Comparison of ENCODE assay signal across 22 mouse cellular contexts in the genomic region with DNA sequence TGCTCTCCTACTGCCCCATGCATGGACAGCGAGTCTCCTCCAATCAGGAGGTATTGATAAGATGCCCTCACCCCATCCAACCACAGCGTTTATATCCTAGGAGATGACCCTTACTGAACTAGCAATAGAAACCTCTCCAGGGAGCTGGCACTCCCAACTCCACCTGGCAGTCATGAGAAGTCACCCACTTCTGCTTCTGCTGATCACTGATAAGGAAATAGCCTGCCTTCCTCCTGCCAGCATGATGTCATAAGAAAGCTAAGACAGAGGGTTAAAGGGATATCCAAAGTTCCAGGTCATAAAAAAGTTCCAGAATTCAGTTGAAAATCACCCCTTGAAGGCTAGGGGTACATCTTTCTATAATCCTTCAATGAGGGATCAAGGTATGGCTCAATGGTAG. TPM values are rescaled to one million over a fixed set of nuclear protein-coding genes. Genes with fewer than 3 reads are reported as not detected.
A peak's percentile ranks its signal among the peaks of the same experiment; 100 is the strongest.
DNase-seq lines count a peak whose midpoint lies in the region; ATAC-seq and TF ChIP-seq lines count a peak whose summit lies in the region.
"Had no signal": no experiment of that assay in that cellular context is flagged by ENCODE, and none has a peak within 500 bp of the region (broad histone marks: within the 10 kb centered on the region; RNA-seq: fewer than 3 reads in every experiment).

No protein-coding gene starts in this region.

- H3K4me1 ChIP-seq in intestine, embryonic 16.5 days (ENCODE audit: control insufficient read depth, insufficient read depth, low read length), result peaks cover 6% of the 10 kb centered on the region
- H3K4me1 ChIP-seq in liver, embryonic 16.5 days (ENCODE audit: control insufficient read depth, low read depth, low read length), result peaks cover 35% of the 10 kb centered on the region
- H3K4me1 ChIP-seq in hindbrain, embryonic 10.5 days (replicated peaks), result no peaks in the 10 kb centered on the region
- H3K4me1 ChIP-seq: hindbrain, embryonic 15.5 days had no signal

- no peak overlapping the region for H3K4me2 ChIP-seq in intestine, embryonic 16.5 days (ENCODE audit: low read depth, low read length)
- peak overlapping the region; percentile 32; the same call in 1 of the 2 replicates for H3K4me2 ChIP-seq in liver, embryonic 16.5 days (ENCODE audit: low read depth, low read length)
- H3K4me2 ChIP-seq: hindbrain, embryonic 15.5 days had no signal

- peak; percentile 19; the same call in 1 of the 2 replicates for ATAC-seq in intestine, embryonic 16.5 days
- peak; percentile 77 for ATAC-seq in liver, embryonic 16.5 days (ENCODE audit: low read depth)
- ATAC-seq: CD4-positive, CD25-positive, alpha-beta regulatory T cell, adult 4 months; forebrain, embryonic 16.5 days; lung, postnatal 0 days had no signal

- no peak overlapping the region for H3K27ac ChIP-seq in intestine, embryonic 16.5 days (ENCODE audit: low read length)
- peak overlapping the region; percentile 59 for H3K27ac ChIP-seq in liver, embryonic 16.5 days (ENCODE audit: low read length)
- H3K27ac ChIP-seq in layer of hippocampus, adult 2 months, result no peak overlapping the region
- no peak overlapping the region for H3K27ac ChIP-seq in hindbrain, embryonic 10.5 days
- H3K27ac ChIP-seq: hindbrain, embryonic 15.5 days had no signal

- 81% methylated on average over 2 of the region's 2 CpGs for WGBS in intestine, embryonic 16.5 days
- WGBS in liver, embryonic 16.5 days (ENCODE audit: insufficient replicate concordance), result 21% methylated on average over 2 of the region's 2 CpGs
- WGBS in hindbrain, embryonic 10.5 days, result 88% methylated on average over 2 of the region's 2 CpGs

- no peaks in the 10 kb centered on the region for H3K9me3 ChIP-seq in intestine, embryonic 16.5 days (ENCODE audit: control insufficient read depth, low read length)
- H3K9me3 ChIP-seq in liver, embryonic 16.5 days (replicated peaks; ENCODE audit: control insufficient read depth, low read length), result no peaks in the 10 kb centered on the region
- no peaks in the 10 kb centered on the region for H3K9me3 ChIP-seq in hindbrain, embryonic 10.5 days
- H3K9me3 ChIP-seq: hindbrain, embryonic 15.5 days; megakaryocyte, embryonic 14.5 days had no signal

- no peak overlapping the region for H3K4me3 ChIP-seq in intestine, embryonic 16.5 days (ENCODE audit: low read length)
- H3K4me3 ChIP-seq in liver, embryonic 16.5 days (ENCODE audit: low read depth, low read length), result no peak overlapping the region
- no peak overlapping the region for H3K4me3 ChIP-seq in layer of hippocampus, adult 2 months
- H3K4me3 ChIP-seq in hindbrain, embryonic 10.5 days, result no peak overlapping the region
- H3K4me3 ChIP-seq: hindbrain, embryonic 15.5 days; megakaryocyte, embryonic 14.5 days had no signal

- no peaks in the 10 kb centered on the region for H3K27me3 ChIP-seq in intestine, embryonic 16.5 days (replicated peaks; ENCODE audit: control insufficient read depth, insufficient read depth, low read length)
- H3K27me3 ChIP-seq in liver, embryonic 16.5 days (ENCODE audit: control insufficient read depth, insufficient read depth, low read depth, low read length), result no peaks in the 10 kb centered on the region
- no peaks in the 10 kb centered on the region for H3K27me3 ChIP-seq in hindbrain, embryonic 10.5 days (ENCODE audit: insufficient read depth, poor library complexity, severe bottlenecking)
- H3K27me3 ChIP-seq: hindbrain, embryonic 15.5 days had no signal

- intact Hi-C loops in left cerebral cortex, postnatal 4 days (cut with DNase I), result no loop called here

- no peaks in the 10 kb centered on the region for H3K36me3 ChIP-seq in intestine, embryonic 16.5 days (ENCODE audit: control insufficient read depth, insufficient read depth, low read length)
- H3K36me3 ChIP-seq in liver, embryonic 16.5 days (ENCODE audit: control insufficient read depth, insufficient read depth), result no peaks in the 10 kb centered on the region
- no peaks in the 10 kb centered on the region for H3K36me3 ChIP-seq in hindbrain, embryonic 10.5 days
- H3K36me3 ChIP-seq: hindbrain, embryonic 15.5 days had no signal

- DNase-seq in c-Kit-positive CD71-positive TER-119-positive erythroid progenitor cells, embryonic 14.5 days (ENCODE audit: low spot score), result peak; percentile 44
- DNase-seq in layer of hippocampus, adult 2 months (ENCODE audit: low spot score in 2 of 2), result no peak
- DNase-seq in Muller cell, postnatal 12 days (ENCODE audit: inconsistent ontology term), result no peak
- DNase-seq in left cerebral cortex, postnatal 4 days, result no peak
- DNase-seq in hindbrain, embryonic 10.5 days (ENCODE audit: low spot score), result no peak
- DNase-seq: adrenal gland, postnatal 25 days; cerebellum, postnatal 10 days; gastrocnemius, postnatal 14 days; heart, postnatal 14 days; kidney, adult 18-20 months; kidney, postnatal 10 days; layer of hippocampus, adult 9-11 months; right cerebral cortex, adult 18-20 months; thymus, postnatal 25 days had no signal

- H3K9ac ChIP-seq in intestine, embryonic 16.5 days (ENCODE audit: low read depth, low read length), result no peak overlapping the region
- H3K9ac ChIP-seq in liver, embryonic 16.5 days (ENCODE audit: low read depth, low read length), result peak overlapping the region; percentile 37
- H3K9ac ChIP-seq: hindbrain, embryonic 15.5 days had no signal

- no peak for TF ChIP-seq CTCF in layer of hippocampus, adult 2 months (conservative IDR thresholded peaks at IDR 0.05)

RNA-seq across cellular contexts. Expression of gene Cldn3, which starts 9.8 kb away (rescaled TPM):
- polyA plus RNA-seq in intestine, embryonic 16.5 days (2015; fragmentation: Nextera tagmentation; extraction: Ambion mirVana), result 187 and 217 TPM in 2 replicates
- polyA plus RNA-seq in liver, embryonic 16.5 days (2015; fragmentation: Nextera tagmentation; extraction: Ambion mirVana), result 2.6 and 4.7 TPM in 2 replicates
- under 1 TPM in 1 of 2 experiments, not detected in 1; 0.37 TPM for total RNA-seq in layer of hippocampus, adult 2 months (2021)
- total RNA-seq in left cerebral cortex, postnatal 4 days (2021), result 1 to 10 TPM; 6.2 to 6.4 TPM
- polyA plus RNA-seq in hindbrain, embryonic 10.5 days (2016; fragmentation: Nextera tagmentation; extraction: Ambion mirVana), result 7.9 and 16.3 TPM in 2 replicates
- polyA plus RNA-seq: CD4-positive, CD25-positive, alpha-beta regulatory T cell, adult 4 months had no signal

RNA-seq across cellular contexts. Expression of gene Cldn4, which starts 29.4 kb away (rescaled TPM):
- polyA plus RNA-seq in intestine, embryonic 16.5 days (2015; fragmentation: Nextera tagmentation; extraction: Ambion mirVana), result 48.7 and 54.2 TPM in 2 replicates
- 0.28 and 0.71 TPM in 2 replicates for polyA plus RNA-seq in liver, embryonic 16.5 days (2015; fragmentation: Nextera tagmentation; extraction: Ambion mirVana)
- total RNA-seq in layer of hippocampus, adult 2 months (2021), result not detected
- under 1 TPM in 1 of 2 experiments, not detected in 1; 0.18 TPM for total RNA-seq in left cerebral cortex, postnatal 4 days (2021)
- polyA plus RNA-seq in hindbrain, embryonic 10.5 days (2016; fragmentation: Nextera tagmentation; extraction: Ambion mirVana), result 9.9 and 11.0 TPM in 2 replicates
- total RNA-seq: adrenal gland, postnatal 25 days; gastrocnemius, postnatal 14 days had no signal
- polyA plus RNA-seq: forebrain, embryonic 16.5 days; midbrain, postnatal 0 days had no signal

RNA-seq across cellular contexts. Expression of gene Abhd11, which starts 32.8 kb away (rescaled TPM):
- 102 and 106 TPM in 2 replicates for polyA plus RNA-seq in intestine, embryonic 16.5 days (2015; fragmentation: Nextera tagmentation; extraction: Ambion mirVana)
- polyA plus RNA-seq in liver, embryonic 16.5 days (2015; fragmentation: Nextera tagmentation; extraction: Ambion mirVana), result 26.2 and 26.6 TPM in 2 replicates
- total RNA-seq in layer of hippocampus, adult 2 months (2021), result 10 to 100 TPM; 30.0 to 32.7 TPM
- 10 to 100 TPM; 56.6 to 60.8 TPM for total RNA-seq in left cerebral cortex, postnatal 4 days (2021)
- 42.2 and 43.6 TPM in 2 replicates for polyA plus RNA-seq in hindbrain, embryonic 10.5 days (2016; fragmentation: Nextera tagmentation; extraction: Ambion mirVana)

RNA-seq across cellular contexts. Expression of gene Mettl27, which starts 44.0 kb away (rescaled TPM):
- polyA plus RNA-seq in intestine, embryonic 16.5 days (2015; fragmentation: Nextera tagmentation; extraction: Ambion mirVana), result 27.2 TPM in 2 replicates
- 20.8 and 25.3 TPM in 2 replicates for polyA plus RNA-seq in liver, embryonic 16.5 days (2015; fragmentation: Nextera tagmentation; extraction: Ambion mirVana)
- 10 to 100 TPM in 1 of 2 experiments, 1 to 10 TPM in 1; 8.2 to 10.8 TPM for total RNA-seq in layer of hippocampus, adult 2 months (2021)
- total RNA-seq in left cerebral cortex, postnatal 4 days (2021), result 1 to 10 TPM; 6.4 to 7.2 TPM
- 12.0 and 12.6 TPM in 2 replicates for polyA plus RNA-seq in hindbrain, embryonic 10.5 days (2016; fragmentation: Nextera tagmentation; extraction: Ambion mirVana)

RNA-seq across cellular contexts. Expression of gene Stx1a, which starts 47.1 kb away (rescaled TPM):
- polyA plus RNA-seq in intestine, embryonic 16.5 days (2015; fragmentation: Nextera tagmentation; extraction: Ambion mirVana), result 11.9 and 13.4 TPM in 2 replicates
- polyA plus RNA-seq in liver, embryonic 16.5 days (2015; fragmentation: Nextera tagmentation; extraction: Ambion mirVana), result 0.71 and 1.1 TPM in 2 replicates
- total RNA-seq in layer of hippocampus, adult 2 months (2021), result 10 to 100 TPM; 92.3 to 97.6 TPM
- 100 to 1,000 TPM; 261 to 264 TPM for total RNA-seq in left cerebral cortex, postnatal 4 days (2021)
- 17.0 and 20.5 TPM in 2 replicates for polyA plus RNA-seq in hindbrain, embryonic 10.5 days (2016; fragmentation: Nextera tagmentation; extraction: Ambion mirVana)

Comparison
In these comparisons a context has a peak if more than half of its experiments do, and no peak if none do; other contexts are left out.
1. RNA of gene Cldn3, which starts 9.8 kb away (polyA plus RNA-seq): 187 to 217 TPM in intestine, embryonic 16.5 days; 7.9 to 16.3 TPM in hindbrain, embryonic 10.5 days and 2.6 to 4.7 TPM in liver, embryonic 16.5 days; every median in the first group is over 10 times any median in the second.